Mouse (Mus musculus) olfactory bulb, adult 2 months (tissue): ENCODE data around the gene Has1. TPM values are rescaled to one million over a fixed set of nuclear protein-coding genes. Genes with fewer than 3 reads are reported as not detected.
"Not testable (repeated sequence)": the region's sequence is repeated elsewhere in the genome, so short reads cannot be mapped to it uniquely, and the experiment has no call there.

ENCODE experiments used
- H3K27ac ChIP-seq: fragments of 200-500 bp; 2 replicates; pipeline ENCODE4 v1.5.1; 2012; ENCODE audit warnings: low read depth, low read length; ENCODE audit not compliant: insufficient read depth
- H3K4me1 ChIP-seq: fragments of 200-500 bp; 2 replicates; pipeline ENCODE4 v1.6.1; 2012; ENCODE audit warnings: low read length; ENCODE audit not compliant: control insufficient read depth, insufficient read depth
- H3K4me3 ChIP-seq: fragments of 200-500 bp; 2 replicates; pipeline ENCODE4 v1.5.1; 2012; ENCODE audit warnings: mild to moderate bottlenecking, low read depth, low read length, moderate library complexity; ENCODE audit not compliant: insufficient read depth
- CTCF ChIP-seq: fragments of 200-500 bp; IDR thresholded peaks from 2 replicates; pipeline ENCODE4 v1.5.1; 2012; ENCODE audit warnings: low read depth, mild to moderate bottlenecking, low read length, moderate library complexity; ENCODE audit not compliant: insufficient read depth
- POLR2A ChIP-seq: fragments of 200-500 bp; IDR thresholded peaks from 2 replicates; pipeline ENCODE4 v1.6.1; 2012; ENCODE audit warnings: mild to moderate bottlenecking, low read depth, low read length, moderate library complexity; ENCODE audit not compliant: insufficient read depth
- WGBS: fragments of 180-500 bp; shearing (Covaris S2); methylation state at CpG from one replicate; pipeline ENCODE4 v1.1.7; 2018; 5-methylcytosine and 5-hydroxymethylcytosine counted together
- polyA plus RNA-seq: library from polyadenylated mRNA; stranded (reverse); fragments of >200 nt; gene quantifications from 2 replicates; pipeline ENCODE4 v1.2.4, GENCODE M21; 2012; ENCODE audit warnings: low replicate concordance; ENCODE audit not compliant: missing spikeins, insufficient read depth, insufficient read length

Gene Has1
- polyA plus RNA-seq, 1 experiment, result not detected

DNA sequence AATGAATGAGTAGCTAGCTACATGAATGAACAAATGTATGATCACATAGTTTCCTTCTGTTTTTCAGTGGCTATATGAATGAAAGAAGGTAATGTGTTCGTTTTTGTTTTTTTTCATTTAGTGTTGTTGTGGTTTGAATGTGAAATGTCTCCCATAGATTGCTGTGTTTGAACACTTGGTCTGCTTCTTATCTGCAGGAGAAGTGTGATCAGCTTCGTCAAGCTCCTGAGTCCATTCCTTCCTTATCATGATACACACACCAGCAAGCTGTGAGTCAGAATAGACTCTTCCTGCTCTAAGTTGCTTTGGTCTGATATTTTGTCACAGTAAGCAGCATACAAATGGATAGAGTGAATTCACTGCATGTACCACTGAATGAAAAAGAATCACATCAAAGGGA, 6.0 kb downstream of the Has1 start:
- WGBS, result 91% methylated on average over 2 of the region's 2 CpGs
- TF ChIP-seq POLR2A, result no peak
- no peak for TF ChIP-seq CTCF
- H3K27ac ChIP-seq, result no peak overlapping the region
- H3K4me3 ChIP-seq, result no peak overlapping the region
- H3K4me1 ChIP-seq, result no peaks in the 10 kb centered on the region; the same call in 1 of the 2 replicates

DNA sequence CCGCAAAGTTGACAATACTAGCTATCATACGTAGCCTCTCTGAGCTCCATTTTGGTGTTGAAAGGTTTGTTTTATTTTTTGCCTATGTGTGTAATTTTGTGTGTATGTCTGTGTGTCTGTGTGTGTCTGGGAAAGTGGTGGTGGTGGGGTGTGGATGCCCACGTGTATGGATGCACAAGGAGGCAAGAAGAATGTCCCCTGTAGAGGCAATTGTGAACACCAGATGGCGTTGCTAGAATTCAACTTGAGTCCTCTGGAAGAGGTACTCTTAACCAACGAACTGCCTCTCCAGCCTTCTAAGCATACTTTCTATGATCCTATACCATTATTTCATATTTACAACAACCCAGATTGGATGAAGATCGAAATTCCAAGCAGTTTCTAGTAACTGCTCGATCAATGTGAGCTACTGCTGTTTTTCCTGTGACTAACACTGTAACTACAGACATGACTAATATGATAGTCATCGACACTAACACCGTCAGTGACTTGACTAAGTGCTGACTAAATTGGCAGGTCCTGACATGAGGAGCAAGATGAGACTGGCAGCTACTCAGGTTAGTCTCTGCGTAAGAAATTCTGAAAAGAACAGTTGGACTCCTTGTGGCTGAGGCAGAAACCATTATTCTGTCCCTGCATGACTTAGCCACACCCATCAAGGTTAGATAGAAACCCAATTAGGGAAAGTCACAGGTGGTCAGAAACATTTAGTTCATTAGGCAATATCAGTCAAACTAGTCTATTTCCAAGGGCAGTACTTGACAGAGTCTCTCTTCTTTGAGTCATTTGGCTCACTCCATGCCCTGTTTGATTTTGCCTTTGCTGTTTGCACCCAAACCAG, 9.6 kb downstream of the Has1 start:
- WGBS, result 68% methylated on average over 10 of the region's 10 CpGs
- no peak overlapping the region for H3K4me3 ChIP-seq

DNA sequence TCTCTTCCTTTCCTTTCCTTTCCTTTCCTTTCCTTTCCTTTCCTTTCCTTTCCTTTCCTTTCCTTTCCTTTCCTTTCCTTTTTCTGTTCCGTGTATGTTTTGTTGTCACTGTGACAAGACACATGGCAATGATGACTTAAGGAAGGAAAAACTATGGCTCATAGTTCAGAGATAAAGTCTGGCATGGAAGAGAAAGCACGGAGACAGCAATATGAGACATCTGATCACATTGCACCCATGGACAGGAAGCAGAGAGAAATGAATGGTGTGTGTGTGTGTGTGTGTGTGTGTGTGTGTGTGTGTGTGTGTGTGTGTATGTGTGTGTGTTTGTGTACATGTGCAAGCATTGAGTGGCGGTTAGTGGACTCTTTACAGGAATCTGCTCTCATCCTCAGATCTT, 10.4 kb downstream of the Has1 start:
- not testable (repeated sequence) for H3K4me1 ChIP-seq, H3K4me3 ChIP-seq, H3K27ac ChIP-seq
- 87% methylated on average over 3 of the region's 3 CpGs for WGBS

More for the DNA sequence above, 9.6 kb downstream of the Has1 start:
- Histone ChIP-seq H3K4me1 (no peaks in the 10 kb centered on the region; the same call in 1 of the 2 replicates), H3K27ac (no peak overlapping the region)
- TF ChIP-seq POLR2A (no peak), CTCF (no peak)

DNA sequence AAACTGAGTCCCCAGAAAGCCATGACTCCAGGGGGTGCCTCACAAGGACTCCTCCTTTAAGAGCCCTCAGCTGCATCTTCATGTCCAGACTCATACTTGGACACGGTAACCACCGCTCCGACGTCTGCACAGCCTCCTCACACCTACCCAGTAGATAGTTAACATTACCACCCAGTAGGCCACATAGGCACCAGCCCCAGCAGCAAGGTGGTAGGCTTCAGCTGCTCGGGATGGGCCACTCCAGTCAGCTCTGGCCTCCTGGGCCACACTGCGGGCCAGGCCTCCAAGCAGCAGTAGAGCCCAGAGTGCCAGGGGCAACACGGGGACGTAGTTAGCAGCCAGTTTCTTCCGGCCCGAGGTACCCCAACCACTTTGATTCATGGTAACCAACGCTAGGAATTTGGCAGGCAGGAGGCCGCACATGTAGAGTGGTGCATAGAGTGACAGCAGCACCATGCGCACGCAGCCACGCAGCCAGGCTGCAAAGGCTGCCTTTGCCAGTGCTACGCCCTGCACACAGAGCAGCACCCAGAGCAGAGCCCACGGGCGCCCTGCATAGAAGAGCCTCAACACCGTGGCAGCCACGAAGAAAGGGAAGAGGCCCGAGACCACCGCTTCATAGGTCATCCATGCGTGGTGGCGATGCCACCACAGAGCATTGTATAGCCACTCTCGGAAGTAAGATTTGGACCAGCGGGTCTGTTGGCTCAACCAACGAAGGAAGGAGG, 11.3 kb downstream of the Has1 start:
- 74% methylated on average over 27 of the region's 27 CpGs for WGBS
- Histone ChIP-seq H3K4me3 (no peak overlapping the region), H3K4me1 (no peaks in the 10 kb centered on the region), H3K27ac (no peak overlapping the region)
- no peak for TF ChIP-seq CTCF
- TF ChIP-seq POLR2A, result no peak

- TF ChIP-seq CTCF, result no peak
- no peak for TF ChIP-seq POLR2A
- Histone ChIP-seq H3K4me3 (no peak overlapping the region), H3K27ac (no peak overlapping the region), H3K4me1 (peaks cover 4% of the 10 kb centered on the region; the same call in 1 of the 2 replicates)
- 86% methylated on average over 7 of the region's 7 CpGs for WGBS
Measured at GRCm38 (mm10) chr17:17840796-17841195, 14.2 kb downstream of the Has1 start.

DNA sequence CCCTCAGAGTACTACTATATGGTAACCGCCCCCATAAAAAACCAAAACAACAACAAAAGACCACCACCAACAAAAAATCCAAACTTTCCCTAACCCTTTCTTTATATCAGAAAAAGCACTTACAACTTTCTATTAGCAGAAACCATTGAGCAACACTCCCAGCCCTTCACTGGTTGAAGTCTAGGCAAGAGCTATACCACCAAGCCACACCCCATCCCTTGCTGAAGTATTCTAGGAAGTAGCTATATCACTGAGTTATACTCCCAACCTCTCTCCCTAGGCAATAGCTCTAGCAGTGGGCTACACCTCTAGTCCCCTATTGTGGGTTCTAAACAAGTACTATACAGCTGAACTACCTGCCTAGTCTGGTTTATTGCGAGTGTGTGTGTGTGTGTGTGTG, 15.7 kb downstream of the Has1 start:
- 95% methylated on average over 2 of the region's 2 CpGs for WGBS

GRCm38 (mm10) chr17:17837919-17838701, 16.9 kb downstream of the Has1 start:
- under 1% methylated on average over 43 of the region's 43 CpGs for WGBS
- peaks cover 4% of the 10 kb centered on the region; the same call in 1 of the 2 replicates for H3K4me1 ChIP-seq
- H3K27ac ChIP-seq, result peak overlapping the region; percentile 49
- TF ChIP-seq CTCF (peak; percentile 90), POLR2A (0 out of 2 replicates have a peak, but pooled peaks have one; percentile 14)
- peak overlapping the region; percentile 62 for H3K4me3 ChIP-seq

More for the DNA sequence above, 15.7 kb downstream of the Has1 start:
- TF ChIP-seq CTCF (no peak), POLR2A (no peak)
- no peak overlapping the region for H3K4me3 ChIP-seq
- H3K27ac ChIP-seq, result no peak overlapping the region
- H3K4me1 ChIP-seq, result peaks cover 4% of the 10 kb centered on the region; the same call in 1 of the 2 replicates

- 8% methylated on average over 13 of the region's 13 CpGs for WGBS
- H3K27ac ChIP-seq, result peak overlapping the region; percentile 15
- H3K4me3 ChIP-seq, result peak overlapping the region; percentile 62
- peaks cover 4% of the 10 kb centered on the region; the same call in 1 of the 2 replicates for H3K4me1 ChIP-seq
- TF ChIP-seq POLR2A (no peak), CTCF (no peak)
Measured at GRCm38 (mm10) chr17:17837426-17837825, 17.6 kb downstream of the Has1 start.

DNA sequence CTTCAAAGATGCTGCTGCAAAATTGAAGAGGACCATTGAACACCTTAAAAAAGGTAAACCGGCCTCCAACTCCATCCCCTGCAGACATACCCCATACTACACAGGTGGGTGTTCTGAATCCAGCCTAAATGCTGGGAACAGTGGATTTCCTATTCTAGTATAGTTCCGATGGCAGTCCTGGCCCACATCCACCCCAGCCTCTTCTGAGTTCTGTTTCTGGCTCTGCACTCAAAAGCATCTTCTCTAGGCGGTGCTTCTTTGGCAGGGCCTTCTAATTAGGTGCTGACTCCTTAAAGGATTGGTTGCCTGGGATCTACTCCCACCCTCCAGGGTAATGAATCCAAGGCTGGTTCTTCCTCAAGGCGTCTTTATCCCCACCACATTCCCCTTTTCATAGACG, 18.9 kb downstream of the Has1 start:
- H3K4me1 ChIP-seq, result peaks cover 4% of the 10 kb centered on the region; the same call in 1 of the 2 replicates
- 32% methylated on average over 5 of the region's 5 CpGs for WGBS
- no peak overlapping the region for H3K4me3 ChIP-seq
- no peak overlapping the region for H3K27ac ChIP-seq
- no peak for TF ChIP-seq CTCF
- TF ChIP-seq POLR2A, result no peak
